Mouse (Mus musculus) adipocyte (in vitro differentiated cells): Measurements from ENCODE around the gene Cd300lb.
A peak's percentile ranks its signal among the peaks of the same experiment; 100 is the strongest.
"Not testable (repeated sequence)": the region's sequence is repeated elsewhere in the genome, so short reads cannot be mapped to it uniquely, and the experiment has no call there.

Experiments used
- DNase-seq: peaks from one replicate; pipeline ENCODE4 v3.0.0-alpha.2; 2016; ENCODE audit warnings: low spot score

Gene Cd300lb

GRCm38 (mm10) chr11:114934144-114934543 is at the start of gene Cd300lb:
TSS of gene Cd300lb (minus strand) at chr11:114934386.
- DNase-seq, result peak; percentile 7

- DNase-seq, result peak; percentile 88
These were observed 47.7 kb upstream of the Cd300lb start for GRCm38 (mm10) chr11:114981866-114982265.

DNA sequence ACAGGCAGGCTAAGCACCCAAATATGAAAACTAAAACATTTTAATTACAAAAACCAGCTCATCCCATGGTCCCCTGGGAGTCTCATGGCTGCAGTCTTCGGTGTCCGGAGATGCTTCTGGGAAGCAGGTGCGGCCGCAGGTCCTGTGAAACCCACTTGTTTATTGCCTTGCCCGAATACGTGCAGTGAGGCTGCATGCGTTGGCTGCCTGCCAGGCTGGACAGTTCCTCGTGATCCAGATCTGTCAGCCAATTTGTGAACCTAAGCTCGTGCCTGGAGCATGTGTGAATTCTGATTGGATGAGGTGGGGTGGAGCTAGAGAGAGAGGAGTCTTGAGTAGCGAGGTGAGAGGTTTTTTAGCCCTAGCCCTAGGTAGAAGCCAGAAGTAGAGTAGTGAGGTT is 38.5 kb upstream of the Cd300lb start:
- DNase-seq, result no peak

- DNase-seq, result no peak
These were observed 34.6 kb upstream of the Cd300lb start, which contains the start of gene Cd300c for GRCm38 (mm10) chr11:114968752-114969207. TSS of gene Cd300c (minus strand) at chr11:114969157.

GRCm38 (mm10) chr11:114965182-114965828 is 31.1 kb upstream of the Cd300lb start:
- DNase-seq, result peak; percentile 67

DNA sequence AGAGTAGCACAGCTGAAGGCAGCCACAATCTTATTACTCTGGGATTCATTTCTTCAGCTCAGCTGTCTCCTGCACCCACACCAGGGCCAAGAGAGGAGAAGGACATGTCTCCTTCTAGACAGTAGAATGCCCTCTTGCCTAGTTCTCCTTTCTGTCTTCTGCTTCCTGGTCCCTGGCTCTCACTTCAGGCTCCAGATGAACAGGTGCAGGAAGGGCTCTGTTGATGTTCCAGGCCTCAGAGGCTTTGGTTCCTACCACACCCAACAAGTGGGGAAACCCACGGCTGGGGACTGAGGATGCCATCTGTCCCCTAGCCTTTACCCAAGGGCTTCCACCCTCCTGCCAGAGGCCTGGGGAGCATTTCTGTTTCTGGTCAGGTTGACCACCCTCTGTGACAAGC is 26.2 kb upstream of the Cd300lb start:
- DNase-seq, result no peak

DNA sequence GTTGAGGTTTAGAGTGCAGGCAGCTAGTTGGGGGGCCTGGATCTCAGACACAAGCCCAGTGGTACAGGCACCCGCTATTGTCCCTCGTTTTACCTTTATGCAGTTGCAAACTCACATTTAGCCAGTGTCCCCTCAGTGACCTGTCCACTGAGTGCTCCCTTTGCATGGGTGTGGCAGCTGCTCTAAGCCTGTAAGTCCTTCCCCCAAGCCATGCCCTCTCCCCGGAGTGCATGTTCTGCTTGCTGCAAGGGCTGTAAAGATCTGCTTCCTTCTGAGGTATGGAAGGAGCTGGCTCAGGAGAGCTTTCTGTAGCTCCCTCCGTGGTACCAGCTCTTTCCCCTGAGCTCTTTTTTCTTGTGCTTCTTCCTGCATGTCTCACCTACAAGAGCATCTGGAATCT is 595 bp downstream of the Cd300lb start:
- DNase-seq, result no peak

DNA sequence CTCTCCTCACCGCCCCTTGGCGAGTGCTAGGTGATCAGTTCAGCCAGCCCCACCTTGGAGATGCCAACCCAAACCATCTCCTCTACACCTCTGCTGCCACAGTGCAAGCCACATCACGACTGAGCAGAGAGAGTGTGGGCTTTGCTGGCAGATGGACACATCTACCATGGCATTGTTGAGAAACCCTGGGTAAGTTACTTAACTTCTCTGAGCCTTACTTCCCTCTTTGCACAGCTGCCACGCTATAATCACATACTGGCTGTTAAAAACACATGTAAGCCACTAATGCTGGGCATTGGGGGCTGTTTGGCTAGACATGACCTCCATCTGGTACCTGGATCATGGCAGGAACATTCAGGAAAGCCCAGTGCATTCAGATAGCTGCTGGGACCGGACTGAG is 3.1 kb downstream of the Cd300lb start:
- no peak for DNase-seq

GRCm38 (mm10) chr11:114929581-114929980 is 4.6 kb downstream of the Cd300lb start:
- DNase-seq, result no peak

GRCm38 (mm10) chr11:114923961-114924360 is 10.2 kb downstream of the Cd300lb start:
- DNase-seq, result no peak

- no peak for DNase-seq
These were observed 11.7 kb downstream of the Cd300lb start for GRCm38 (mm10) chr11:114922439-114922838.

DNA sequence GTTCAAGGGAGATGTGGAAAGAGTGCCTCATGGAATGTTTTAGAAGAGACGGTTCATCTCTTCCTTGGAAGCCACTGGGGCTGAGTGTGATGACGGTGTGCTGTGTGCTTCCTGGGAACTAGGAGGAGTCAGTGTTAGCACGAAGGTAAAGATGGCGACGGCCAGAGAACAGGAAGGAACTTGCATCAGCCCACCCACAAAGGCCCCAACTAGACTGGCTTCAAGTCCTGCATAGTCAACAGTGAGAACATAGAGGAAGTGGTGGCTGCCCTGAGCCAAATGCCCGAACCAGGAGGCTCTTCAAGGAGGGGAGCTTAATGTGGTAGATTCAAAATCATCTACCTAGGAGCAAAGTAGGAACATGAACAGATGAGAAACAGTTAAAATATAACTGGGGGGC is 17.1 kb downstream of the Cd300lb start:
- no peak for DNase-seq

DNA sequence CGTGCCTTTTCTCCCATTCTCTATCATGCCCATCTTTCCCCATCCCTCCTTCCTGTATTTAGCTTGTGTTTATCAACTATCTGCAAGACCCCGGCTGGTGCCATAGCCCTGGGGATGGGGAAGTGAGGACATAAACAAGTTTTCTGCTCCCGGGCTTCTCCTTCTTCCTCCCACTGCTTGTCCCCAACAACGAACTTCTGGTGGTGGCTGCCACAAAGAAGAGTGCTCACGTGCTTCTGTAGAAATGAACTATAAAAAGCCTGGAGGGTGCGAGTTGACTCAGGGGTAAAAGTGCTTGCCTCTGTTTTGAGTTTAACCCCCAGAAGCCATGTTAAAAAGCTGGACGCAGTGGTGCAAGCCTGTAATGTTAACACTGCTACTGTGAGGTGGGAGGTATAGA is 19.2 kb downstream of the Cd300lb start:
- DNase-seq, result no peak

- peak; percentile 82 for DNase-seq
These were observed 21.3 kb downstream of the Cd300lb start for GRCm38 (mm10) chr11:114912847-114913246.

DNA sequence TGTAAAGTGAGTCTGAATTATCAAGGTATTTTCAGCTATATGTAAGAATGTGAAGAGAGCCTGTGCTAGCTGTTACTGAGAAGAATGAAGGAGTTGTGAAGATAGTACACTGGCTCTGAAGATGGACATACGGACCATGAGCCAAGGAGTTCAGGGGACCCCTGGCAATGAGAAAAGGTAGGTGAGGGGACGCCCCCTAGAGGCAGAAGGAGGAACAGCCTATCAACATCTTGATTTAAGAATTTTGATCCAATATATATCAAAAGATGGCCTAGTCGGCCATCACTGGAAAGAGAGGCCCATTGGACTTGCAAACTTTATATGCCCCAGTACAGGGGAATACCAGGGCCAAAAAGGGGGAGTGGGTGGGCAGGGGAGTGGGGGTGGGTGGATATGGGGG is 24.6 kb downstream of the Cd300lb start:
- not testable (repeated sequence) for DNase-seq

DNA sequence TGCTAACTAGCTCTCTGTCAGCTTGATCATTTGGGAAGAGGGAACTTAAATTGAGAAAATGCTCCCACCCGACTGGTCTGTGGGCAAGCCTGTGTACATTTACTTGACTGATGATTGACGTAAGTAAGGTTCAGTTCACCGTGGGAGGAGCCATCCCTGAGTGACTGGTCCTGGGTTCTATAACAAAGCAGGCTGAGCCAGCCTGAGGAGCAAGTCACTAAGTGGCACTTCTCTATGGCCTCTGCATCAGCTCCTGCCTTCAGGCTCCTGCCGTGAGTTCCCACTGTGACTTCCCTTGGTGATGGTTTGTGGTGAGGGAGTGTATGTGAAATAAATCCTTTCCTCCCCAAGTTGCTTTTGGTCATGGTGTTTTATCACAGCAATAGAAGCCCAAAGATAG is 26.1 kb downstream of the Cd300lb start:
- no peak for DNase-seq

- no peak for DNase-seq
These were observed 26.6 kb downstream of the Cd300lb start for GRCm38 (mm10) chr11:114907567-114907966.

DNA sequence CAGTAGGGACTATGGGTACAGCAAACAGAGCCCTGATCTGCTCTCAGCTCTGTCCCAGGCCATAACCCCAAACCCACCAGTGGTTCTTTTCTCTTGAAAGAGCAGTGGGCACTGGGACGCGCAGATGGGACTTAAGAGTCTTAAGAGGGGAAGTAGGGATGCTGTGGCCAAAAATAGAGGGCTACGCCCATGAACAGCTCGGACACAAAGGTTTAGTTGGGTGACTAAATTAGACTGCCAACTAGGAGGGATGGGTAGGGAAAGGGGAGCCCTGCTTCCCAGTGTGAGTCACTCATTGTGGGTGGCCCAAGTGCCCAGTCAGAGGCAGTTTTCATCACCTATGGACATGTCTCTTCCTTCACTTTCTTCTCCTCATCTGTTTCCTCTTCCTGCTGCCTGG is 31.0 kb downstream of the Cd300lb start:
- DNase-seq, result no peak

- DNase-seq, result peak; percentile 28
These were observed 36.2 kb downstream of the Cd300lb start for GRCm38 (mm10) chr11:114898026-114898425.

- DNase-seq, result no peak
These were observed 38.1 kb downstream of the Cd300lb start for GRCm38 (mm10) chr11:114896085-114896484.

DNA sequence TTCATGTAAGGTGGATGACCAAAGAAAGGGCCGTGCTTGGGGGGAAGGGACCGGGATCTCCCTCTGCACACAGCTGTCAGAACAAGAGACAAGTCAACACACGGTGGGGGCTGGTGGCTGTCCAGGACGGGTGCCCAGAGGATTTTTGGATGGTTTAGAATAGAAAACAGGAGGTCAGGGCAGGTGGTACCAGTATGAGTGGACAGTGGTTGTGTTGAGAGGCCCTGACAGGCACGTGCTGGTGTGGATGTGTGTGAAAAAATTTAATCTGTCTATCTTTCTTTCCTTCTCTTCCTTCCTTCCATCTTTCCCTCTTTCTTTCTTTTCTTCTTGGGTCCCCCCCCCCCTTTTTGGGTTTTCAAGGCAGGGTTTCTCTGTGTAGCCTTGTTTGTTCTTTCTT is 43.6 kb downstream of the Cd300lb start:
- DNase-seq, result no peak

DNA sequence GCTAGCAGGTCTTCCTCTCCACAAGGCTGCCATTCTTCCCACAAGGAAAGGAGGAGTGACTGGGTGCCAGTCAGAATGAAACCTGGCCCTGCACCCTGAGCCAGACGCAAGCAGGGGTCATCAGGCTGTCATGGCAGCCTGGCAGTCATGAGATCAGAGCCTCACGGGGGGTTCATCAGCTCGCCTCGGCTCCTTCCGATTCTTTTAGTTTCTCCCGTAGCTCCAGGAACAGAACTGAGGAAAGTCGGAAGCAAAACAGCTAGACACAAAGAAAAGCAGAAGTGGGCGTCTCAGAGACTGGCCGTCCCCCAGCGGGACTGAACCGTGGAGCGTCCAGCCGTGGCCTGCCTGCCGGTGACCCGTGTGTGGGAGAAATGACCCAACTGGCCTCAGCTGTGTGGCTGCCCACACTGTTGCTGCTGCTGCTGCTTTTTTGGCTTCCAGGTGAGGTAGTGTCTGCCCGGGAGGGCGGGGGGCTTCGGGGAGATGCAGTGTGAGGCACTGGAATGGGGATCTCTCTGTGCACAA is 44.1 kb downstream of the Cd300lb start, which contains the start of gene Cd300a:
Cd300a (plus strand) TSS at position 51 of the 528 bp plus-strand sequence.
- no peak for DNase-seq

DNA sequence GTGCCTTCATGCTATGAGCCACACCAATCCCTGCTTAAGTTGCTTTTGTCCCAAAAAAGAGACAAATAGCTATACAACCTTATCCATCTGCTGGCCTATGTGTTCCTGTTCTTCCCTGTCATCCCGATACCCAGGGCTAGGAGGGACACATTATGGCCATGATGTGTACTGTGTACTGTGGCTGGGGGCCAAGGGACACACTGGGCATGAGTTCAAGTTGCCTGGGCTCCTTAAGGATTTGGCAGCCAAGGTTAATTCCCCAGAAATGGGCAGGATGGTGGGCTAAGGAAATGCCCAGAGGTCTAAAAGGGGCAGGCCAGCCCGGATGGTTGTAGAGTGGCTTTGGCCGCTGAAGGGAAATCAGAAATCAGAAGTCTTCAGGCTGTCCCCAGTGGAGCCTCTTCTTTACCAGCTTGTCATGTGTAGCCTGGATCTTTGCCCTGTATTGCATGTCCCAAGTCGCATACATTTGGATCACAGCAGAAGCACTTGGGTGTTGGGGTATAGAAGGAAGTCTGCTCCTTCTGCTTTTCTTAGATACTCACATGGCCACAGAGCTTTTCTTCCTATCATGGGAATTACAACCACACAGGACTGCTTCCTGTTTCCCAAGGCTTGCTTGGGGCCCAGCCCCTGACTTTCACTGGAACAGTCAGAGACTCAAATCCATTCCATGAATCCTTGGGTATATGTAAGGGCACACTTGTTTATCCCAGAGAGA is 49.6 kb downstream of the Cd300lb start:
- peak; percentile 52 for DNase-seq
